Mouse (Mus musculus) hindbrain, embryonic 16.5 days (tissue): ENCODE data around the gene Nav2. TPM values are rescaled to one million over a fixed set of nuclear protein-coding genes. Genes with fewer than 3 reads are reported as not detected.
A peak's percentile ranks its signal among the peaks of the same experiment; 100 is the strongest.

Experiments
- ATAC-seq: fragments of 200-750 bp; cut with Nextera tagmentation; 2 replicates; pipeline ENCODE4 v1.8.0; 2017; ENCODE audit warnings: moderate TSS enrichment, moderate library complexity
- H3K27ac ChIP-seq: fragments of 300-500 bp; sonication (generic); 2 replicates; pipeline ENCODE4 v1.5.1; 2014; ENCODE audit warnings: low read depth, mild to moderate bottlenecking, control low read depth, low read length, moderate library complexity
- H3K27me3 ChIP-seq: fragments of 300-500 bp; sonication (generic); replicated peaks from 2 replicates; pipeline ENCODE4 v1.6.1; 2014; ENCODE audit warnings: low read length; ENCODE audit not compliant: control insufficient read depth, insufficient read depth
- H3K36me3 ChIP-seq: fragments of 300-500 bp; sonication (generic); 2 replicates; pipeline ENCODE4 v1.6.1; 2014; ENCODE audit warnings: mild to moderate bottlenecking, low read length, moderate library complexity, mixed read lengths; ENCODE audit not compliant: control insufficient read depth, insufficient read depth
- H3K4me1 ChIP-seq: fragments of 300-500 bp; sonication (generic); 2 replicates; pipeline ENCODE4 v1.6.1; 2014; ENCODE audit warnings: low read depth, low read length; ENCODE audit not compliant: control insufficient read depth, insufficient read depth
- H3K4me2 ChIP-seq: fragments of 300-500 bp; sonication (generic); 2 replicates; pipeline ENCODE4 v1.6.1; 2014; ENCODE audit warnings: mild to moderate bottlenecking, low read length, control low read depth, moderate library complexity
- H3K4me3 ChIP-seq: fragments of 300-500 bp; sonication (generic); 2 replicates; pipeline ENCODE4 v1.5.1; 2014; ENCODE audit warnings: mild to moderate bottlenecking, low read length, control low read depth, moderate library complexity
- H3K9ac ChIP-seq: fragments of 300-500 bp; sonication (generic); 2 replicates; pipeline ENCODE4 v1.6.1; 2014; ENCODE audit warnings: low read depth, mild to moderate bottlenecking, control low read depth, low read length, moderate library complexity
- H3K9me3 ChIP-seq: fragments of 300-500 bp; sonication (generic); 2 replicates; pipeline ENCODE4 v1.6.1; 2014; ENCODE audit warnings: mild to moderate bottlenecking, low read length, moderate library complexity; ENCODE audit not compliant: control insufficient read depth
- WGBS: fragments of 180-500 bp; shearing (Covaris S2); extraction: QIAGEN DNeasy Blood & Tissue Kit; methylation state at CpG from one replicate; pipeline ENCODE4 v1.1.7; 2014; 5-methylcytosine and 5-hydroxymethylcytosine counted together
- polyA plus RNA-seq: library from polyadenylated mRNA; unstranded; fragments of >200 nt; fragmentation: Nextera tagmentation; extraction: Ambion mirVana; gene quantifications from 2 replicates; pipeline ENCODE4 v1.2.1, GENCODE M21; 2015

Gene Nav2
- polyA plus RNA-seq, 1 experiment from 2014 or later: 27.9 TPM

- Histone ChIP-seq H3K4me3 (no peak overlapping the region), H3K4me2 (no peak overlapping the region), H3K4me1 (peaks cover 31% of the 10 kb centered on the region), H3K36me3 (no peaks in the 10 kb centered on the region), H3K9me3 (no peaks in the 10 kb centered on the region), H3K27me3 (no peaks in the 10 kb centered on the region), H3K9ac (no peak overlapping the region), H3K27ac (peak overlapping the region; percentile 20; the same call in 1 of the 2 replicates)
- ATAC-seq: 0 out of 2 replicates have a peak, but pooled peaks have one; percentile 3
- 27% methylated on average over 9 of the region's 9 CpGs for WGBS
These were observed 157.3 kb downstream of the Nav2 start for GRCm38 (mm10) chr7:49065621-49066475.

- H3K27me3 ChIP-seq: no peaks in the 10 kb centered on the region
- no peaks in the 10 kb centered on the region for H3K36me3 ChIP-seq
- ATAC-seq: no peak
- H3K9ac ChIP-seq: no peak overlapping the region
- H3K4me3 ChIP-seq: no peak overlapping the region
- no peaks in the 10 kb centered on the region for H3K9me3 ChIP-seq
- no peak overlapping the region for H3K27ac ChIP-seq
- H3K4me1 ChIP-seq: peaks cover 37% of the 10 kb centered on the region
- H3K4me2 ChIP-seq: no peak overlapping the region
- 88% methylated on average over 1 of the region's 1 CpGs for WGBS
These were observed 158.3 kb downstream of the Nav2 start for GRCm38 (mm10) chr7:49066828-49067227.

DNA sequence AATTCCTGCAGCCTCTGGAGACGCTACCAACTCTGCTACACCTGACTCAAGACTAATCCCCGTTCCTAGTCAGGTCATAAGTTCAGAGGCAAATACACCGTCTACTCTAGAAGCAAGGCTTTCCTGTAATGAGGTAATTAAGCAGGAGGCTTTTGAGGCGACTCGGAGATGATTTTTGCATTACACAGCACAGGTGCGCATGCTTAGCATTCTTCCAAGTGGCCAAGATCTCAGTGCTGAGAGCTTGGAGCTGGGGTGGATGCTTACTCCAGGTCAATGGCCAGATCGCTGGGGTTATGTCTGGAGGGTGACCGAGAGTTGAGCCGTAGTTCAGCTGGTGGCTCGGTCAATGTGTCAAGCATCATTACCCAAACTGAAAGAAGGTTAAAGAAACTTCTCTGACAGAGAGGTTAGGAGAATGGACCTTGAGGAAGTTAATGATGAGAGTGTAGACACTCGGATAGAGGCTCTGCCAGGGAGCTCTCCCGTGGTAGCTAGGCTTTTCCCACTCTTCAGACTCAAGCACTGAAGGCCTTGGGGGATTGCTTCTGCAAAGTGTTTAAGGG lies 161.0 kb downstream of the Nav2 start:
- H3K4me2 ChIP-seq: no peak overlapping the region
- H3K36me3 ChIP-seq: no peaks in the 10 kb centered on the region
- no peaks in the 10 kb centered on the region for H3K27me3 ChIP-seq
- no peak overlapping the region for H3K4me3 ChIP-seq
- no peak overlapping the region for H3K9ac ChIP-seq
- no peaks in the 10 kb centered on the region for H3K9me3 ChIP-seq
- ATAC-seq: no peak
- H3K4me1 ChIP-seq: peaks cover 30% of the 10 kb centered on the region
- H3K27ac ChIP-seq: no peak overlapping the region
- 38% methylated on average over 12 of the region's 12 CpGs for WGBS

- Histone ChIP-seq H3K9ac (no peak overlapping the region), H3K27me3 (no peaks in the 10 kb centered on the region), H3K4me1 (peaks cover 35% of the 10 kb centered on the region), H3K27ac (no peak overlapping the region), H3K4me2 (no peak overlapping the region), H3K9me3 (no peaks in the 10 kb centered on the region), H3K4me3 (no peak overlapping the region), H3K36me3 (no peaks in the 10 kb centered on the region)
- 62% methylated on average over 1 of the region's 1 CpGs for WGBS
- no peak for ATAC-seq
These were observed 162.1 kb downstream of the Nav2 start for GRCm38 (mm10) chr7:49070621-49071020.

DNA sequence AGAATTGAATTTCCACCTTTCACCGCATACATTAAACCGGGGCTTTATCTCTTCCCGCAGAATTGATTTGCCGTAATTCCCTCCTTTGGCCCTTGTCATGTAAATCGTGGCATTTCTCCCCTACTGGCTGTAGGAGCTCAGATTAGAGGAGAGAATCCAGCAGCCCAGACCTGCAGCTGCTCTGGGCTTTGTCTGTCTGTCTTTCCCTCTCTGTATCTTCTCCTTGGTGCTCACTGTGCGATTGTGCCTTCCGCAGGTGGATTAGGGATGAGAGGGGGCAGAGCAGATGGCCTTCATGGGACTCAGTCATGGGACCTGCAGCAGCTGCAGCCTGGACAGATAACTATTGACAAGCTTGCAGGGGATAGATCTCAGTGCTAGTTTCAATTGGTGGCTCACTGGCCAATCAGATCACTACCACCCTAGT lies 162.6 kb downstream of the Nav2 start:
- Histone ChIP-seq H3K4me2 (no peak overlapping the region), H3K4me1 (peaks cover 35% of the 10 kb centered on the region), H3K9ac (0 out of 2 replicates have a peak overlapping the region, but pooled peaks have one; percentile 29), H3K36me3 (no peaks in the 10 kb centered on the region), H3K27ac (no peak overlapping the region), H3K4me3 (no peak overlapping the region), H3K27me3 (no peaks in the 10 kb centered on the region), H3K9me3 (no peaks in the 10 kb centered on the region)
- 14% methylated on average over 7 of the region's 7 CpGs for WGBS
- ATAC-seq: no peak

GRCm38 (mm10) chr7:49075333-49075934 lies 166.9 kb downstream of the Nav2 start:
- Histone ChIP-seq H3K27ac (peak overlapping the region; percentile 1; the same call in 1 of the 2 replicates), H3K36me3 (no peaks in the 10 kb centered on the region), H3K4me1 (peaks cover 31% of the 10 kb centered on the region), H3K9ac (no peak overlapping the region), H3K27me3 (no peaks in the 10 kb centered on the region), H3K4me2 (no peak overlapping the region), H3K4me3 (no peak overlapping the region), H3K9me3 (no peaks in the 10 kb centered on the region)
- peak; percentile 50 for ATAC-seq
- 43% methylated on average over 10 of the region's 10 CpGs for WGBS

- H3K36me3 ChIP-seq: no peaks in the 10 kb centered on the region
- peaks cover 25% of the 10 kb centered on the region for H3K4me1 ChIP-seq
- H3K27me3 ChIP-seq: no peaks in the 10 kb centered on the region
- 14% methylated on average over 8 of the region's 8 CpGs for WGBS
- peak; percentile 15; the same call in 1 of the 2 replicates for ATAC-seq
- 0 out of 2 replicates have a peak overlapping the region, but pooled peaks have one; percentile 42 for H3K27ac ChIP-seq
- no peaks in the 10 kb centered on the region for H3K9me3 ChIP-seq
- H3K9ac ChIP-seq: no peak overlapping the region
- H3K4me3 ChIP-seq: no peak overlapping the region
- H3K4me2 ChIP-seq: no peak overlapping the region
These were observed 167.8 kb downstream of the Nav2 start for GRCm38 (mm10) chr7:49076283-49076694.

- ATAC-seq: peak; percentile 30; the same call in 1 of the 2 replicates
- no peaks in the 10 kb centered on the region for H3K36me3 ChIP-seq
- 18% methylated on average over 5 of the region's 5 CpGs for WGBS
- H3K4me3 ChIP-seq: no peak overlapping the region
- H3K27ac ChIP-seq: no peak overlapping the region
- no peak overlapping the region for H3K9ac ChIP-seq
- H3K9me3 ChIP-seq: no peaks in the 10 kb centered on the region
- H3K4me2 ChIP-seq: no peak overlapping the region
- H3K4me1 ChIP-seq: peaks cover 39% of the 10 kb centered on the region
- no peaks in the 10 kb centered on the region for H3K27me3 ChIP-seq
These were observed 170.4 kb downstream of the Nav2 start for GRCm38 (mm10) chr7:49078930-49079329.

- Histone ChIP-seq H3K4me1 (peaks cover 54% of the 10 kb centered on the region), H3K9me3 (no peaks in the 10 kb centered on the region), H3K9ac (no peak overlapping the region), H3K4me2 (no peak overlapping the region), H3K36me3 (no peaks in the 10 kb centered on the region), H3K27ac (no peak overlapping the region), H3K4me3 (no peak overlapping the region), H3K27me3 (no peaks in the 10 kb centered on the region)
- ATAC-seq: no peak
- 31% methylated on average over 4 of the region's 4 CpGs for WGBS
These were observed 174.2 kb downstream of the Nav2 start for GRCm38 (mm10) chr7:49082585-49083165.
